33 mouse cellular contexts compared by ENCODE assay signal in the genomic region with DNA sequence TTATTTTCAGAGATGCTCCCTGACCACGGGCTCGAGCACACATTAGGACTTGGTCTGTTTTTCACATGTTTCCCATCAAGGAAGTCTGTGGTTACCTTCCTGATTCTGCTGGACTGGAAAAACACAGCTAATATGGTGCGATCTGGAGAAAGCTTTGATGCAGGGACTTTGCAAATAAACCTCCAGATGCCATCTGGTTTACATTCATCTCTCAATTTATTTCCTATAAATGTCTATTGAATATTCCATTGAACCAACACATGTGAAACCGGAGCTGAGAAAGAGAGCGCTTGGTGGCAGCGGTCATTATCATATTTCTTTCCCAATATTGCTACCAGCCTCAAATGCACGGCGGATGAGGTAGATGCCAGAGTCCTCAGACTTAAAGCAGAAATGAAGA.
DNase-seq lines count a peak whose midpoint lies in the region; ATAC-seq lines count a peak whose summit lies in the region.
"Had no signal": no experiment of that assay in that cellular context is flagged by ENCODE, and none has a peak within 500 bp of the region (broad histone marks: within the 10 kb centered on the region; RNA-seq: fewer than 3 reads in every experiment).

No protein-coding gene starts in this region.

- H3K4me1 ChIP-seq in embryonic facial prominence, embryonic 10.5 days = peaks cover 51% of the 10 kb centered on the region
- peaks cover 5% of the 10 kb centered on the region; the same call in 1 of the 2 replicates for H3K4me1 ChIP-seq in embryonic facial prominence, embryonic 15.5 days
- peaks cover 8% of the 10 kb centered on the region; the same call in 1 of the 2 replicates for H3K4me1 ChIP-seq in limb, embryonic 15.5 days
- H3K4me1 ChIP-seq: heart, embryonic 12.5 days; liver, embryonic 13.5 days; neural tube, embryonic 15.5 days; stomach, embryonic 15.5 days had no signal

- no peak overlapping the region for H3K9ac ChIP-seq in embryonic facial prominence, embryonic 15.5 days
- H3K9ac ChIP-seq in limb, embryonic 15.5 days = no peak overlapping the region
- H3K9ac ChIP-seq: heart, embryonic 12.5 days; hindbrain, embryonic 15.5 days; liver, embryonic 13.5 days; neural tube, embryonic 15.5 days; stomach, embryonic 15.5 days had no signal

- no peaks in the 10 kb centered on the region for H3K9me3 ChIP-seq in embryonic facial prominence, embryonic 10.5 days
- H3K9me3 ChIP-seq in embryonic facial prominence, embryonic 15.5 days (replicated peaks) = no peaks in the 10 kb centered on the region
- H3K9me3 ChIP-seq in limb, embryonic 15.5 days = no peaks in the 10 kb centered on the region
- H3K9me3 ChIP-seq: heart, embryonic 12.5 days; hindbrain, embryonic 15.5 days; liver, embryonic 13.5 days; neural tube, embryonic 15.5 days; stomach, embryonic 15.5 days had no signal

- H3K36me3 ChIP-seq in embryonic facial prominence, embryonic 10.5 days (replicated peaks) = no peaks in the 10 kb centered on the region
- no peaks in the 10 kb centered on the region for H3K36me3 ChIP-seq in embryonic facial prominence, embryonic 15.5 days
- H3K36me3 ChIP-seq in limb, embryonic 15.5 days = no peaks in the 10 kb centered on the region
- H3K36me3 ChIP-seq: heart, embryonic 12.5 days; hindbrain, embryonic 15.5 days; liver, embryonic 13.5 days; neural tube, embryonic 15.5 days; stomach, embryonic 15.5 days had no signal

- 0 out of 2 replicates have a peak overlapping the region, but pooled peaks have one; percentile 8 for H3K4me2 ChIP-seq in embryonic facial prominence, embryonic 15.5 days (replicated peaks)
- peak overlapping the region; percentile 12; the same call in 1 of the 2 replicates for H3K4me2 ChIP-seq in limb, embryonic 15.5 days
- H3K4me2 ChIP-seq: heart, embryonic 12.5 days; hindbrain, embryonic 15.5 days; liver, embryonic 13.5 days; neural tube, embryonic 15.5 days; stomach, embryonic 15.5 days had no signal

- H3K4me3 ChIP-seq in embryonic facial prominence, embryonic 10.5 days = no peak overlapping the region
- H3K4me3 ChIP-seq in embryonic facial prominence, embryonic 15.5 days (replicated peaks) = no peak overlapping the region
- H3K4me3 ChIP-seq in limb, embryonic 15.5 days = no peak overlapping the region; the same call in 1 of the 2 replicates
- H3K4me3 ChIP-seq: gastrocnemius, adult 2 months; heart, adult 2 months; heart, embryonic 12.5 days; hindbrain, embryonic 15.5 days; layer of hippocampus, adult 2 months; liver, embryonic 13.5 days; neural tube, embryonic 15.5 days; stomach, embryonic 15.5 days had no signal

- H3K27me3 ChIP-seq in embryonic facial prominence, embryonic 10.5 days (replicated peaks; ENCODE audit: low read depth, poor library complexity, severe bottlenecking) = no peaks in the 10 kb centered on the region
- no peaks in the 10 kb centered on the region for H3K27me3 ChIP-seq in embryonic facial prominence, embryonic 15.5 days
- no peaks in the 10 kb centered on the region for H3K27me3 ChIP-seq in limb, embryonic 15.5 days
- H3K27me3 ChIP-seq: CH12.LX; heart, embryonic 12.5 days; hindbrain, embryonic 15.5 days; liver, embryonic 13.5 days; neural tube, embryonic 15.5 days; stomach, embryonic 15.5 days had no signal

- WGBS in embryonic facial prominence, embryonic 10.5 days = 43% methylated on average over 8 of the region's 8 CpGs
- 26% methylated on average over 8 of the region's 8 CpGs for WGBS in embryonic facial prominence, embryonic 15.5 days
- 25% methylated on average over 8 of the region's 8 CpGs for WGBS in limb, embryonic 15.5 days

- peak; percentile 28 for DNase-seq in embryo, embryonic 10 days (ENCODE audit: low spot score)
- no peak for DNase-seq in embryo, embryonic 9.5 days (ENCODE audit: extremely low spot score)
- peak; percentile 35 for DNase-seq in embryonic facial prominence, embryonic 10.5 days (ENCODE audit: low spot score)
- DNase-seq in urinary bladder, postnatal 36 days (ENCODE audit: low spot score in 2 of 2) = no peak
- no peak for DNase-seq in ovary, postnatal 14 days (ENCODE audit: low spot score)
- DNase-seq in gastrocnemius, postnatal 36 days = no peak
- DNase-seq: adrenal gland, adult 8-10 months; cerebellum, adult 8-10 months; cerebellum, postnatal 36 days; gastrocnemius, adult 2 months; heart, adult 2 months; heart, postnatal 4 days; kidney, adult 2 months; kidney, postnatal 36 days; left cerebral cortex, postnatal 4 days; liver, embryonic 13.5 days; lung, adult 18-20 months; midbrain, embryonic 14.5 days; right cerebral cortex, postnatal 25 days; thymus, postnatal 14 days had no signal

- peak overlapping the region; percentile 53 for H3K27ac ChIP-seq in embryonic facial prominence, embryonic 10.5 days (replicated peaks)
- H3K27ac ChIP-seq in embryonic facial prominence, embryonic 15.5 days (replicated peaks) = no peak overlapping the region
- H3K27ac ChIP-seq in limb, embryonic 15.5 days = no peak overlapping the region; the same call in 1 of the 2 replicates
- H3K27ac ChIP-seq: gastrocnemius, adult 2 months; heart, adult 2 months; hindbrain, embryonic 15.5 days; layer of hippocampus, adult 2 months; liver, embryonic 13.5 days; macrophage; neural tube, embryonic 15.5 days; stomach, embryonic 15.5 days had no signal

- intact Hi-C loops in gastrocnemius, postnatal 36 days (cut with DNase I) = no loop called here

- ATAC-seq in embryonic facial prominence, embryonic 15.5 days (ENCODE audit: insufficient number of reproducible peaks, low FRiP score, low TSS enrichment, low read depth) = no peak
- no peak for ATAC-seq in limb, embryonic 15.5 days (ENCODE audit: insufficient number of reproducible peaks, low FRiP score, low TSS enrichment, low read depth)
- ATAC-seq: activated CD4-positive, CD25-positive, alpha-beta regulatory T cell, adult 4 months; forebrain, embryonic 14.5 days; inflammation-experienced regulatory T-cells, adult 6 months; lung, postnatal 0 days had no signal

Comparison
In these comparisons a context has a peak if more than half of its experiments do, and no peak if none do; other contexts are left out.
1. DNase-seq: peak in embryo, embryonic 10 days (single experiment) and embryonic facial prominence, embryonic 10.5 days (single experiment); none in embryo, embryonic 9.5 days (single experiment), urinary bladder, postnatal 36 days (0 of 2), ovary, postnatal 14 days (single experiment) and gastrocnemius, postnatal 36 days (0 of 2).